Mouse (Mus musculus) embryonic fibroblast, embryonic 13.5 days (primary cell): ENCODE data around the gene Tmem79. TPM values are rescaled to one million over a fixed set of nuclear protein-coding genes. Genes with fewer than 3 reads are reported as not detected.

Experiments
- H3K27ac ChIP-seq: 2 replicates; pipeline ENCODE4 v1.5.1; 2012; ENCODE audit warnings: low read length, control low read depth, inconsistent platforms; ENCODE audit not compliant: insufficient read depth
- H3K4me1 ChIP-seq: 2 replicates; pipeline ENCODE4 v1.6.1; 2011; ENCODE audit warnings: low read length; ENCODE audit not compliant: control insufficient read depth, insufficient read depth
- H3K4me3 ChIP-seq: 2 replicates; pipeline ENCODE4 v1.5.1; 2011; ENCODE audit warnings: mild to moderate bottlenecking, control low read depth, low read length; ENCODE audit not compliant: insufficient read depth
- CTCF ChIP-seq: IDR thresholded peaks from 2 replicates; pipeline ENCODE4 v1.5.1; 2011; ENCODE audit warnings: mild to moderate bottlenecking, control low read depth, low read length, moderate library complexity, borderline replicate concordance; ENCODE audit not compliant: insufficient read depth
- POLR2A ChIP-seq: IDR thresholded peaks from 2 replicates; pipeline ENCODE4 v1.6.1; 2011; ENCODE audit warnings: low read depth, mild to moderate bottlenecking, control low read depth, low read length, moderate library complexity
- polyA plus RNA-seq: library from polyadenylated mRNA; stranded (reverse); fragments of >200 nt; gene quantifications from 2 replicates; pipeline ENCODE4 v1.2.4, GENCODE M21; 2011; ENCODE audit warnings: low read depth; ENCODE audit not compliant: missing spikeins, insufficient read length

Gene Tmem79
- polyA plus RNA-seq, 1 experiment, result 1.4 TPM

DNA sequence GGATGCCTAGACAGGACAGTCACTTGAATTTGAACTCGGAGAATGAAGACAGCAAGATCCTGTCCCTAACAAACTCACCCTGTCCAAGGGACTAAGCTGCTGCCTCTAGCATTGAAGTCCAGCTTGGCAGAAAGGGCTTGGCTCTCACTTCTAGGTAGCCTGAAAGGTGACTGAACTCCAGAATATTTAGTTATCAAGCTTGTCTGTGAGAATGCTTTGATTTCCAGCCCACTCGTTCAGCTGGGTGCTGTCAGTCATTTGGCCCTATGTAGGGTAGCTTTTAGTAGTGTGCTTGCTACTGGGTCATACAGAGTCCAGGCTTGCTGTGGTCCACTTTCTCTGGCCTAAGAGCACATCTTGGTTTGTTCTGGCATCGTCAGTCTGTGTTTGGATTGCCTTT is 3.1 kb upstream of the Tmem79 start:
- H3K4me3 ChIP-seq, result no peak overlapping the region
- H3K4me1 ChIP-seq, result 0 out of 2 replicates have a peak, but pooled peaks cover 6% of the 10 kb centered on the region
- TF ChIP-seq POLR2A (no peak), CTCF (no peak)
- H3K27ac ChIP-seq, result no peak overlapping the region

DNA sequence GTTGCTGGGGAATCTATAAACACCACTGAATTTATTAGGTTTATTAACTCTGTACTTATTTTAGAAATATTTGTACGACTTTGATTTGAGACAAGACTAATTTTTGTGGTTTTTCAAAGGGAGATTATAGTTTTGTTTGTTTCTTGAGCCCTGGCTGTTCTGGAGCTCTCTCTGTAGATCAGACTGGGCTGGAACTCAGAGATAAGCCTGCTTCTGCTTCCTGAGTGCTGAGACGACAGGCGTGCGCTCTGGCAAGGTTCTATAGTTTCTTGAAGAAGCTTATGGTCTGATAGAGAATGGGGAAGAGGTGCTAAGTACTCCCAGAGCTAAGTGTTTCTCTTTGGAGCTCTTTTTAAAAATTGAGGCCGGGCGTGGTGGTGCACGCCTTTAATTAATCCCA is 2.4 kb upstream of the Tmem79 start:
- H3K4me3 ChIP-seq, result no peak overlapping the region
- H3K27ac ChIP-seq, result no peak overlapping the region
- TF ChIP-seq CTCF, result no peak
- no peak for TF ChIP-seq POLR2A
- 0 out of 2 replicates have a peak, but pooled peaks cover 6% of the 10 kb centered on the region for H3K4me1 ChIP-seq

DNA sequence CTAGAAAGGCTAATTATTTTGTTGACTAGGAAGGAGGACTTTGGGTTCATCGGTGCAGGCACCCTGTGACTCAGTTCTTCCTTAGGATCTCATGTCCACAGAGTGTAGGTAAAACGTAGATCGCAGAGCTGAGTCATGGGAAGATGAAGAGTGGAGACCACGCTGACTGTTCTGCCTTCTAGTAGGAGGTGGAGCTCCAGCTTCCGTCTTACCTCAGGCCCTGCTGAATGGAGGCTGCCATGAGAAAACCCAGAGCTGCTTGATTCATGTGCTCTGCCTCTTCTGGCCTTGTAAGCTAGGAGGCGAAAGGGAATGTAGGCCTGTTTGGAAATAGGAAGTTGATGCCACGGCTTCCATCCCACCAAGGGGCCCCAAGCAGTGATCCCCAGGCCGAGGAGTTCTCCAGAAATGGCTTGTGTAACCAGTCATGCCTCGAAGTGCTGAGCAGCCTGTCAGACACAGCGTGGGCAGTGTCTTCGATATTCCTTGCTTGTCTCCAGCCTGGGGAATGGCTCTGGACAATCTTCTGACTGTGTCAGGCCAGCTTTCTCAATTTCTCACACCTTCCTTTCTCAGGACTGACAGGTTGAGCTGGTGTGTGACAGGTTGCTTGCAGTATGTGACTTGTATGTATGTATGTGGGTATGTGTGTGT is 1.5 kb upstream of the Tmem79 start:
- Histone ChIP-seq H3K27ac (no peak overlapping the region), H3K4me1 (0 out of 2 replicates have a peak, but pooled peaks cover 6% of the 10 kb centered on the region), H3K4me3 (peak overlapping the region; percentile 46)
- TF ChIP-seq POLR2A, result no peak
- TF ChIP-seq CTCF, result no peak

DNA sequence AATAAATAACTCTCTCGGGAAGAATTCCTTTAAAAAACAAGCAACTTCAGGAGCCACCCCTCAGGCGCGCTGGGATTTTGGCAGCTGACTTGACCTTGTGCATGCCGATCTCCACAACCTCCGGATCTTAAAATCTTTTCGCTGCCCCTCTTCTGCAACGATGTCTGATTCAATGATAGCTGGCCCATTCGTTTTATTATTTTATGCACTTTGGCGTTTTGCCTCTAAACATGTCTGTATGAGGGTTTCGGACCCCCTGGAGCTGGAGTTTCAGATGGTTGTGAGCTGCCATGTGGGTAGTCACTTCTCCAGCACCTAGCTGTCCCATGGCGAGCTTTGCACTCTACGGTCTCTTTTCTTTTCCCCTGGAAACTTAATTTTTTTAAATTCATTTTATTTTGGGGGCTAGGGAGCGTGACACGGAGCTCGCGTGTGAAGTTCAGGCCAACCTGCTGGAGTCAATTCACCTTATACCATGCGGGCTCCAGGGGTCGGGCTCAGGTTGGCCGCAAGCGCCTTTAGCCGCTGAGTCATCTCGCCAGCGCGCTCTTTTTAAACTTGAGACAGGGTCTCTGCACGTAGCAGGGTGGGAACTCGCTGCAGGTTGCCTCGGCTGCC is 403 bp downstream of the Tmem79 start:
- peak overlapping the region; percentile 95 for H3K4me3 ChIP-seq
- H3K4me1 ChIP-seq, result 0 out of 2 replicates have a peak, but pooled peaks cover 6% of the 10 kb centered on the region

DNA sequence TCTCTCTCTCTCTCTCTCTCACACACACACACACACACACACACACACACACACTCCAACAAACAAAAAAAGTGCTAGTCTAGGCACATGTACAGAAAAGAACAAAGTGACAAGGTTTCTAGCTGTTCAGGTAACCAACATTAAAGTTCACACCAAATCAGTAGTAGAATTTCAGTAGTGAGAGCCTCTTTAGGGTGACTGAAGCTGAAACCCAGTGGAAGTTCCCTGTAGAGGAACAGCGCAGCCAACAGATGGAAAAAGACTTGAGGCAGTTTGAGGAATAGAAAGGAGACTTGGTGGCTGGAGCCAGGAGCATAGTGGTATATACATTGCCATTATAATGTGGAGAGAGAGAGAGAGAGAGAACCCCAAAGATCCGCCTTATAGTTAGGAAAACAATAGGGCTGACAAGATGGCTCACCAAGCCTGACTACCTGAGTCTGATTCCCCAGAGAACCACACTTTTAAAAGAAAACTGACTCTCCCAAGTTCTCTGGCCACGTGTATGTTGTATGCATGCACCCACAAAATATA is 979 bp downstream of the Tmem79 start:
- Histone ChIP-seq H3K4me1 (0 out of 2 replicates have a peak, but pooled peaks cover 6% of the 10 kb centered on the region), H3K27ac (peak overlapping the region; percentile 92), H3K4me3 (peak overlapping the region; percentile 95)
- no peak for TF ChIP-seq POLR2A
- no peak for TF ChIP-seq CTCF

More for the DNA sequence above, 403 bp downstream of the Tmem79 start:
- peak overlapping the region; percentile 92 for H3K27ac ChIP-seq
- no peak for TF ChIP-seq POLR2A
- no peak for TF ChIP-seq CTCF

DNA sequence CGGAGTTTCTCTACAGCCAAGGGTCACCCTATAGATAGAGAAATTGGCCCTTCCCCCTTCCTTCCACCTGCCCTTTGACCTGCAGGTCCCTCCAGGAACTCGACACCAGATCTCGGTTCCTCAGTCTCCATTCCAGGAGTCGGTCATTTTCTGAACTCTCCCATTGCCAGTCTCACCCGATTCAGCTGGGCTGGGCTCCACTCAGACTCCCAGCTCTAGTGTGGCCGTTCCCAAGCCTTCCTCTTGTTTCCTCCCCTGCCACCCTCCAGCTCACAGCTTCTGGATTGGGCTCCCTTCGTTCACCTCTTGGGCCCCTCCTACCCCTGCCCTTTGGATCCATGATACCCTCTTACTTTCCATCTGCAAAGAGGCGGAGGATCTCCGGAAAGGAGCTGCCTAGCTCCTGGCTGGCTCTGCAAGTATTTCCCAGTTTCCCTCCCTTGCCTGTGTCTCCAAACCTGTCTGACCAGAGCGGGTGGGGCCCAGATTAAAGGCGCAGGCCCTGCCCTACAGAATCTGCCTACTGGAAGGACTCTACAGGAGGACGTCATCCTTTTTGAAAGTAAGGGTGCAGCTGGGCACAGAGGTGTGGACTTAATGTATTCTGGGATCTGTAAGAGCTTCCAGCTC is 1.8 kb downstream of the Tmem79 start:
- no peak overlapping the region for H3K4me3 ChIP-seq
- no peak for TF ChIP-seq POLR2A
- TF ChIP-seq CTCF, result no peak
- 0 out of 2 replicates have a peak, but pooled peaks cover 6% of the 10 kb centered on the region for H3K4me1 ChIP-seq
- no peak overlapping the region for H3K27ac ChIP-seq

DNA sequence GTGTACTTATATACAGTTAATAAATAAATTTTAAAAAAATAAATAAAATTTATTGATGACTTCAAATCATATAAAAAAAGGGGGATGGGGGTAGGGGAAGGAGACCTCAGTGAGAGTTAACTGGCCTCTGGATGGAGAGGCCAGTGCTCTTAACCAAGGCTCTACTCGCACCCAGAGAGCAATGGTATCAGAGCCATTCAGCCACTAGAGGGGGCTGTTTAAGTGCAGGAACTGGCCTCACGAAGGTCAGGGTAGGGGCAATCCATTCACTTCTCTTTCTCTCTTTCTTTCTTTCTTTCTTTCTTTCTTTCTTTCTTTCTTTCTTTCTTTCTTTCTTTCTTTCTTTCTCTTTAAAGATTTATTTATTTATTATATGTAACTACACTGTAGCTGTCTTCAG is 4.7 kb downstream of the Tmem79 start:
- no peaks in the 10 kb centered on the region for H3K4me1 ChIP-seq
- H3K4me3 ChIP-seq, result no peak overlapping the region
- no peak overlapping the region for H3K27ac ChIP-seq
- TF ChIP-seq POLR2A (no peak), CTCF (peak; percentile 47; the same call in 1 of the 2 replicates)

DNA sequence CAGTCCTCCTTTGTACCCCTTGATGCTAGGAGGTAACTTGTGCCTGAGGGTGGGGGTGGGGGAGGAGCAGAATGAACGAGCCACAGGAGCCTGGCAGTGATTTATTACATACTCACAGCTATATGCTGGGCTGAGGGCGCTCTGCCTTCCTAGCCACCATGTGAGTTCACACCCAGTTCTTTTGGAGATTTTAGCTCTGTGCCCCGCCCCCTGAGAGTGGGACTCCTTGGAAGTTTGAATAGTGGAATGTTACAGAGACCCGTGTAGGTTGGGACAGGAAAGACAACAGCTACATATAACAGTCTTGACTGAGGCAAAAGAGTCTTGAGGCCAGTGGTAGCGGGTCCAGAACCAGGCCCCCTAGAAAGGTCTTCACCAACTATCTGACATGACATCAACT is 7.0 kb downstream of the Tmem79 start:
- no peaks in the 10 kb centered on the region for H3K4me1 ChIP-seq
- H3K4me3 ChIP-seq, result no peak overlapping the region
- no peak for TF ChIP-seq CTCF
- TF ChIP-seq POLR2A, result no peak
- no peak overlapping the region for H3K27ac ChIP-seq

DNA sequence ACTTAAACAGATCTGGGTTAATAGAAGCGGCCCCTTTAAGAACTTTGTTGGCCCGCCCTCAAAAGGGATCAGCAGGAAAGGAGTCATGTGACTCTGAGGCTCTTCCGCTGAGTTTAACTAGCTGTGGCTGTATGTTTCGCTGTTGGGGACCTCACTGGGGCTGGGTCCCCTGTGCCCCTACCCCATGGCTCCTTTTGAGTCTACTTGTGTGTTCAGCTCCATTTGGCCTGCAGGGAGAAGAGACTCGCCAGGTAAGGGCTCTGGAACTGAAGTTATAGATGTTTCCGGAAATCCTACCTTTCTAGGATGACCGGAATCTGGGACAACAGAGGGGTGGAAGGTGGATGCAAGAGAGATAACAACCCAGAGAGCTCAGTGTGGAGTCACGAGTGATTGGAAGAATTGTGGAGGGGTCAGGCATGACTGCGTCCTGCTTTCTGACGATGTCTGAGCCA is 11.0 kb downstream of the Tmem79 start, which contains the start of gene Glmp:
Glmp (plus strand) TSS at position 73 of the 455 bp plus-strand sequence.
- H3K27ac ChIP-seq, result no peak within 1 kb of the TSS

More for the DNA sequence above, 11.0 kb downstream of the Tmem79 start, which contains the start of gene Glmp:
- peak within 1 kb of the TSS; percentile 96 for H3K4me3 ChIP-seq
- no peaks in the 10 kb centered on the region for H3K4me1 ChIP-seq
- TF ChIP-seq CTCF (no peak), POLR2A (peak; percentile 89)
